Mouse (Mus musculus): ENCODE results near the gene Rcn3. TPM values are rescaled to one million over a fixed set of nuclear protein-coding genes. Genes with fewer than 3 reads are reported as not detected.
"Not testable (repeated sequence)": the region's sequence is repeated elsewhere in the genome, so short reads cannot be mapped to it uniquely, and the experiment has no call there.

Gene Rcn3
- polyA plus RNA-seq, 1 experiment from 2014 or later: 67.4 TPM

DNA sequence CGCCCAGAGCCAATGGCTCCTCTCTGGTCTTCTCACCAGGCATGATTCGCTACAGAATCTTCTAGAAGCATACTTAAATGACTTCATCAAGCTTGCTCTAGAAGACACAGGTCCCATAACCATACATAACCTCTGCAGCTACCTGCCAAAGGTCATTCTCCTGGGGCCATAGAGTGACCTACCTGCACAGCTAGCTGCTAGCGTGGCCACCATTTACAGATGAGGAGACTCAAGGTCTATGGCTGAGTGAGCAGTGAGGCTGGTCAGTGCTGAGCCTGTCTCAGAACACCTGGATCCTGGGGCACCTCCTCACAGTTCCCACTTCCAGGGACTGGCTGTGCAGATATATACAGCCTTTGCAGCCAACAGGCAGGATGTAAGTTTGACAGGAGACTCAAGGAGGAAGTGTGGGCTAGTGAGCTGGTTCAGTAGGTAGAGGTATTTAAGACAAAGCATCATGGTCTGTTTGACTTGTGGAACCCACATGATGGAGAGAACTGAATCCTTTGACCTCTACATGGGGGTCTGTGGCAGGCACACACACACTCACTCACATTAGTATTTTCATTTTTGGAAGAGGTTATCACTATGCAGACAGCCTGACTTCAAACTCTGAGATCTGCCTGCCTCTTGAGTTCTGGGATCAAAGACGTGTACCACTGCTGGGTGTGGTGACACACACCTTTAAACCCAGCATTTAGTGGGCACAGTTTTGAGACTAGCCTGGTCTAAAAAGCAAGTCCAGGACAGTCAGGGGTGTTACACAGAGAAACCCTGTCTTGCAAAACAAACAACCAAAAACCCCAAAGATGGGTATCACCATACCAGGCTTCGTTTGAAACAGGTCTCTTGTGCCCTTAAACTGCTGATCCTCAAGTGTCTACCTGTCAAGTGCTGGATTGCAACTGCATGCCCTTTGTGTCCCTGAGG is 28.0 kb upstream of the Rcn3 start:
- H3K4me1 ChIP-seq (ENCODE audit: control insufficient read depth, insufficient read depth, low read length): peaks cover 7% of the 10 kb centered on the region; the same call in 1 of the 2 replicates
- 75% methylated on average over 5 of the region's 5 CpGs for WGBS
- ATAC-seq (no peak), DNase-seq (ENCODE audit: low spot score) (no peak)
- no peak overlapping the region; the same call in 1 of the 2 replicates for H3K9ac ChIP-seq (ENCODE audit: low read length)
- no peaks in the 10 kb centered on the region for H3K27me3 ChIP-seq (replicated peaks; ENCODE audit: control insufficient read depth, insufficient read depth, low read length)
- peaks cover 61% of the 10 kb centered on the region for H3K36me3 ChIP-seq (ENCODE audit: control insufficient read depth, insufficient read depth, low read length)
- H3K9me3 ChIP-seq (replicated peaks; ENCODE audit: control insufficient read depth, low read length): no peaks in the 10 kb centered on the region
- no peak overlapping the region for H3K4me3 ChIP-seq (ENCODE audit: low read depth, low read length)
- no peak overlapping the region for H3K4me2 ChIP-seq (ENCODE audit: low read length)
- no peak overlapping the region for H3K27ac ChIP-seq (ENCODE audit: low read depth, low read length)

DNA sequence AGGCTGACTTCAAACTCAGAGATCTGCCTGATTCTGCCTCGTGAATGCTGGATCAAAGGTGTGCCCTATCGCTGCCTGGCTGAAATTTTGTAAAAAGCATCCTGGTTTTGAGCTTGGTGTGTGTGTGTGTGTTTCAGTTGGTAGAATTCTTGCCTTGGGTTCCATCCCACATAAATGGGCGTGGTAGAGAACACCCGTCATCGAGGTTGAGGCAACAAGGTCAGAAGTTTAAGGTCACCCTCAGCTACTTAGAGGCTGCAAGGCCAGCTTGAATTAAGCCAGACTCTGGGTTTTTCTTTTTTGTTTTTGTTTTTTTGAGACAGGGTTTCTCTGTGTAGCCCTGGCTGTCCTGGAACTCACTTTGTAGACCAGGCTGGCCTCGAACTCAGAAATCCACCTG is 26.3 kb upstream of the Rcn3 start:
- no peak for DNase-seq (ENCODE audit: low spot score)
- H3K4me1 ChIP-seq (ENCODE audit: control insufficient read depth, insufficient read depth, low read length): peaks cover 6% of the 10 kb centered on the region; the same call in 1 of the 2 replicates
- no peak overlapping the region for H3K27ac ChIP-seq (ENCODE audit: low read depth, low read length)
- 92% methylated on average over 6 of the region's 6 CpGs for WGBS
- H3K4me2 ChIP-seq (ENCODE audit: low read length): no peak overlapping the region
- no peaks in the 10 kb centered on the region for H3K27me3 ChIP-seq (replicated peaks; ENCODE audit: control insufficient read depth, insufficient read depth, low read length)
- H3K36me3 ChIP-seq (ENCODE audit: control insufficient read depth, insufficient read depth, low read length): peaks cover 57% of the 10 kb centered on the region
- H3K9me3 ChIP-seq (replicated peaks; ENCODE audit: control insufficient read depth, low read length): no peaks in the 10 kb centered on the region
- H3K9ac ChIP-seq (ENCODE audit: low read length): no peak overlapping the region
- ATAC-seq: no peak
- no peak overlapping the region for H3K4me3 ChIP-seq (ENCODE audit: low read depth, low read length)

DNA sequence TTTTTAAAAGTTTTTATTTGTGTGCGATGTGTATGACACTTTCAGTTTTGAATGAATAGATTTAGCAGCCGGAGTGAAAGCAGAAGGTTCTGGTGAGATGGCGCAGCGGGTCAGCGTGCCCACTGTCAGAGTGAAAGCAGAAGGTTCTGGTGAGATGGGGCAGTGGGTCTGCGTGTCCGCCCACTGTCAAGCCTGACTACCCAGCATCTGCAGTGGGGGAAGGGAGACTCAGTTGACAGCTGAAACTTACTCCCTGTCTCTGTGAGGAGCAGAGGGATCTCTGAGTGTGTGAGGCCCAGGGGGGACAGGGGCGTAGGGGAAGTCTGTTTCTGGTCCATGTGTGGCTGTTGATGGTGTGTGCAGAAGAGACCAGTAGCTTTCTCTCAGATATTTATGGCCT is 25.5 kb upstream of the Rcn3 start:
- Histone ChIP-seq H3K9ac (ENCODE audit: low read length) (no peak overlapping the region), H3K36me3 (ENCODE audit: control insufficient read depth, insufficient read depth, low read length) (peaks cover 49% of the 10 kb centered on the region), H3K4me3 (ENCODE audit: low read depth, low read length) (no peak overlapping the region), H3K9me3 (replicated peaks; ENCODE audit: control insufficient read depth, low read length) (no peaks in the 10 kb centered on the region), H3K4me1 (ENCODE audit: control insufficient read depth, insufficient read depth, low read length) (no peaks in the 10 kb centered on the region), H3K4me2 (ENCODE audit: low read length) (no peak overlapping the region), H3K27ac (ENCODE audit: low read depth, low read length) (no peak overlapping the region), H3K27me3 (replicated peaks; ENCODE audit: control insufficient read depth, insufficient read depth, low read length) (no peaks in the 10 kb centered on the region)
- DNase-seq (ENCODE audit: low spot score) (no peak), ATAC-seq (no peak)
- WGBS: 90% methylated on average over 8 of the region's 8 CpGs

DNA sequence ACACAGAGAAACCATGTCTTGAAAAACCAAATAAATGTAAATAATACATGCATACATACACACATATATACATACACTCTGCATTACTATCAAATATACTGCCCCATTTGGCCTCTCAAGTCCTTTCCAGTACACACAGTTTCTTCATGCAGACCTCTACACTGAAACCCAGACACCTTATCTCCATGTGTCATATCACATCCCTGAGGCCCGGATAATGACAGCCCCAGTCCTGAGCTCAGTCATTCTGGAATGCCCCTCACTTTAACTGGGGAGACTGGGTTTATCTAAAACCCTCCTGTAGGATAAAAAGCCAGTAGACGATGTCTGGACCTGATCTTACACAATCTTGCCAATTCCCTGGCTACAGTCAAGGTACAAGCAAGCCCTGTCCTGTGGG is 21.5 kb upstream of the Rcn3 start:
- Histone ChIP-seq H3K4me3 (ENCODE audit: low read depth, low read length) (no peak overlapping the region), H3K27me3 (replicated peaks; ENCODE audit: control insufficient read depth, insufficient read depth, low read length) (no peaks in the 10 kb centered on the region), H3K9ac (ENCODE audit: low read length) (no peak overlapping the region), H3K9me3 (replicated peaks; ENCODE audit: control insufficient read depth, low read length) (no peaks in the 10 kb centered on the region), H3K4me1 (ENCODE audit: control insufficient read depth, insufficient read depth, low read length) (no peaks in the 10 kb centered on the region), H3K27ac (ENCODE audit: low read depth, low read length) (no peak overlapping the region), H3K36me3 (ENCODE audit: control insufficient read depth, insufficient read depth, low read length) (peaks cover 10% of the 10 kb centered on the region), H3K4me2 (ENCODE audit: low read length) (no peak overlapping the region)
- DNase-seq (ENCODE audit: low spot score) (no peak), ATAC-seq (no peak)
- WGBS: 82% methylated on average over 2 of the region's 2 CpGs

DNA sequence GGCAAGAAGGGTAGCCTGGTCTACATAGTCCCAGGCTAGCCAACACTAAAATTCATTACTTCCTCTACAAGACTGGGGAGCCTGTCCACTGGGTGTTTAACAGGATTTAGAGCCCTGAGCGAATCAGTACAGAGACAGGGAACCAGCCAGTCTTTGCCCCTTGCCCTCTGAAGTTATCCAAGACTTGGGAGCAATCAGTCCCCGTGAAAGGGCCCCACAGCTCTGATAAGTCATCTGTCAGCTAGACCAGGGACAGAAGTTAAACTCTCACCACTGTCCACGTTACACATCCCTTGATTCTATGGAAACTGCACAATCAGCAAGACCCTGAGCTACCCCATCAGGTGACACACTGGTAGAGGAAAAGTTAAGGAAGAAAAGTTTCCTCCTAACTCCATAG is 20.5 kb upstream of the Rcn3 start:
- H3K4me2 ChIP-seq (ENCODE audit: low read length): no peak overlapping the region
- no peaks in the 10 kb centered on the region for H3K9me3 ChIP-seq (replicated peaks; ENCODE audit: control insufficient read depth, low read length)
- H3K27ac ChIP-seq (ENCODE audit: low read depth, low read length): no peak overlapping the region
- WGBS: 72% methylated on average over 3 of the region's 3 CpGs
- H3K36me3 ChIP-seq (ENCODE audit: control insufficient read depth, insufficient read depth, low read length): peaks cover 1% of the 10 kb centered on the region; the same call in 1 of the 2 replicates
- ATAC-seq (no peak), DNase-seq (ENCODE audit: low spot score) (no peak)
- H3K4me1 ChIP-seq (ENCODE audit: control insufficient read depth, insufficient read depth, low read length): no peaks in the 10 kb centered on the region
- H3K27me3 ChIP-seq (replicated peaks; ENCODE audit: control insufficient read depth, insufficient read depth, low read length): no peaks in the 10 kb centered on the region
- no peak overlapping the region for H3K4me3 ChIP-seq (ENCODE audit: low read depth, low read length)
- H3K9ac ChIP-seq (ENCODE audit: low read length): no peak overlapping the region

DNA sequence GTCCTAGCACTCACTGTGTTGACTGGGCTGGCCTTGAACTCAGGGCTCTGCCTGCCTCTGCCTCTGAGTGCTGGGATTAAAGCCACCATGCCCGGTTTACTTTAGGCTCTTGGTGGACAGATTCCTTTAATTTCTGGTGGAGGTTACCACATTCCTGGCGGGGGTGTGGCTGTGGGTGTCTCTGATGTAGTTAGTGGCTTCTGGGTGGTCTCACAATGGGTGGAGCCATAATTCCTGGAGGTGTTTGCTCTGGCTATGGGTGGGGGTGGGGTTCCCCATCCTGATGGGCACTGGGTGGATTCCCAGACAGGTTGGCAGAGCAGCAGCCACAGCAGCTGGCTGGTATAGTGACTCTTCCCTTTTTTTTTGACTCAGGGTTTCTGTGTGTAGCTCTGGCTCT is 19.9 kb upstream of the Rcn3 start:
- Histone ChIP-seq H3K27ac (ENCODE audit: low read depth, low read length) (no peak overlapping the region), H3K4me3 (ENCODE audit: low read depth, low read length) (no peak overlapping the region), H3K9ac (ENCODE audit: low read length) (no peak overlapping the region), H3K4me1 (ENCODE audit: control insufficient read depth, insufficient read depth, low read length) (no peaks in the 10 kb centered on the region), H3K36me3 (ENCODE audit: control insufficient read depth, insufficient read depth, low read length) (no peaks in the 10 kb centered on the region), H3K9me3 (replicated peaks; ENCODE audit: control insufficient read depth, low read length) (no peaks in the 10 kb centered on the region), H3K27me3 (replicated peaks; ENCODE audit: control insufficient read depth, insufficient read depth, low read length) (no peaks in the 10 kb centered on the region), H3K4me2 (ENCODE audit: low read length) (no peak overlapping the region)
- ATAC-seq (no peak), DNase-seq (ENCODE audit: low spot score) (no peak)
- 60% methylated on average over 2 of the region's 2 CpGs for WGBS

DNA sequence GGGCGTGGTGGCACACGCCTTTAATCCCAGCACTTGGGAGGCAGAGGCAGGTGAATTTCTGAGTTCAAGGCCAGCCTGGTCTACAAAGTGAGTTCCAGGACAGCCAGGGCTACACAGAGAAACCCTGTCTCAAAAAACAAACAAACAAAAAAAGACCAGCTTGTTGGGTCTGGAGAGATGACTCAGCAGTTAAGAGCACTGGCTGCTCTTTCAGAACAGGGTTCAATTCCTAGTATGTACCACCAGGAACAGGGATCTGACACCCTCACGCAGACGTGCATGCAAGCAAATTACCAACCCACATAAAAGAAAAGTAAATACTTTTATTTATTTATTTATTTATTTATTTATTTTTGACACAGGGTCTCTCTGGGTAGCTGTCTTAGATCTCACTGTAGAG is 18.1 kb upstream of the Rcn3 start:
- not testable (repeated sequence) for H3K4me2 ChIP-seq (ENCODE audit: low read length); H3K4me3 ChIP-seq (ENCODE audit: low read depth, low read length); H3K36me3 ChIP-seq (ENCODE audit: control insufficient read depth, insufficient read depth, low read length); H3K27ac ChIP-seq (ENCODE audit: low read depth, low read length); ATAC-seq; H3K9me3 ChIP-seq (replicated peaks; ENCODE audit: control insufficient read depth, low read length); H3K27me3 ChIP-seq (replicated peaks; ENCODE audit: control insufficient read depth, insufficient read depth, low read length); H3K4me1 ChIP-seq (ENCODE audit: control insufficient read depth, insufficient read depth, low read length); H3K9ac ChIP-seq (ENCODE audit: low read length); DNase-seq (ENCODE audit: low spot score)
- 93% methylated on average over 4 of the region's 4 CpGs for WGBS

DNA sequence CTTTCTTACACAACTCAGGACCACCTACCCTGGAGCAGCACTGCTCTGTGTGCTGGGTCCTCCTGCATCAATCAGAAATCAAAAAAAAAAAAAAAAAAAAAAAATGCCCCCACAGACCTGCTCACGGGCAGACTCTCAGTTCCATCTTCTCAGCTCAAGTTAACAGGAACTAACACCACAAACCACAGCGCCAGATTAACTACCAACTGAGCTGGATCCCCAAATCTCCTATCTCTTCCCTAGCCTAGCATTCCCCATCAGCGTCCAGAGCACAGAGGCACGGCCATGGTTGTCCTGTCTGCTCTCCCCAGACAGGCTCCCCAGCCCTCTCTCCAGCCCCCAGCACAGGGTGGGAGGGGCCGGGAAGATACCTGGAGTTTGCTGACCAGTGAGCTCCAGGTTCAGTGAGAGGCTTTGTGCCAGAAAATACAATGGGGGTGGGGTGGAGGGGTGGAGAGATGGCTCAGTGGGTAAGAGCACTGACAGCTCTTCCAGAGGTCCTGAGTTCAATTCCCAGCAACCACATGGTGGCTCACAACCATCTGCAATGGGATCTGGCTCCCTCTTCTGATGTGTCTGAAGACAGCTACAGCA is 15.1 kb upstream of the Rcn3 start:
- H3K9ac ChIP-seq (ENCODE audit: low read length): no peak overlapping the region
- DNase-seq (ENCODE audit: low spot score): no peak
- WGBS: 52% methylated on average over 5 of the region's 5 CpGs

DNA sequence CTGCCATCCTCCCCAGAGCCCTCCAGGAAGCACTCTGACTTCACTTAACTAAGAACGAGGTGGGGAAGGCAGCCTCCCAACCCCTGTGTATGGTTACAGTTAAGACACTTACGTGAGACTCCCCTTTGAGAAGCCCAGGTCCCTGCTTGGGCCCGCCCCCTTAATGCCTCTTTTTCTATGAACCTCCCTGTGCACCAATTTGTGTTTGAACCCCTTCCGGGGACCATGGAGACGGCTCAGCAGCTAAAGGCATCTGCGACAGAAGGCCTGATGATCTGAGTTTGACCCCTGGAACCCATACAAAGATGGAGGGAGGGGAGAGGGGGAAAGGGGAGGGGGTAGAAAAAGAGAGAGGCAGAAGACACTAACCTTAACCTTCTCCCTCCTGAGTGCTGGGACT is 14.4 kb upstream of the Rcn3 start:
- no peak overlapping the region for H3K4me2 ChIP-seq (ENCODE audit: low read length)
- H3K9me3 ChIP-seq (replicated peaks; ENCODE audit: control insufficient read depth, low read length): no peaks in the 10 kb centered on the region
- 28% methylated on average over 6 of the region's 6 CpGs for WGBS

More for the DNA sequence above, 15.1 kb upstream of the Rcn3 start:
- no peak overlapping the region for H3K4me3 ChIP-seq (ENCODE audit: low read depth, low read length)
- no peaks in the 10 kb centered on the region for H3K36me3 ChIP-seq (ENCODE audit: control insufficient read depth, insufficient read depth, low read length)
- no peak overlapping the region for H3K4me2 ChIP-seq (ENCODE audit: low read length)
- H3K27me3 ChIP-seq (replicated peaks; ENCODE audit: control insufficient read depth, insufficient read depth, low read length): no peaks in the 10 kb centered on the region
- no peak overlapping the region for H3K27ac ChIP-seq (ENCODE audit: low read depth, low read length)
- H3K4me1 ChIP-seq (ENCODE audit: control insufficient read depth, insufficient read depth, low read length): no peaks in the 10 kb centered on the region
- no peaks in the 10 kb centered on the region for H3K9me3 ChIP-seq (replicated peaks; ENCODE audit: control insufficient read depth, low read length)
- no peak for ATAC-seq

More for the DNA sequence above, 14.4 kb upstream of the Rcn3 start:
- H3K4me3 ChIP-seq (ENCODE audit: low read depth, low read length): no peak overlapping the region
- H3K36me3 ChIP-seq (ENCODE audit: control insufficient read depth, insufficient read depth, low read length): no peaks in the 10 kb centered on the region
- no peak overlapping the region for H3K9ac ChIP-seq (ENCODE audit: low read length)
- no peak for ATAC-seq
- no peak for DNase-seq (ENCODE audit: low spot score)
- no peaks in the 10 kb centered on the region for H3K4me1 ChIP-seq (ENCODE audit: control insufficient read depth, insufficient read depth, low read length)
- no peak overlapping the region for H3K27ac ChIP-seq (ENCODE audit: low read depth, low read length)
- H3K27me3 ChIP-seq (replicated peaks; ENCODE audit: control insufficient read depth, insufficient read depth, low read length): no peaks in the 10 kb centered on the region

Measured in forebrain, embryonic 14.5 days (tissue).